Mouse (Mus musculus) hindbrain, embryonic 14.5 days (tissue): ENCODE results near the gene Bpifa5. TPM values are rescaled to one million over a fixed set of nuclear protein-coding genes. Genes with fewer than 3 reads are reported as not detected.

ENCODE experiments used
- polyA plus RNA-seq: library from polyadenylated mRNA; unstranded; fragments of >200 nt; fragmentation: Nextera tagmentation; extraction: Ambion mirVana; gene quantifications from 2 replicates; pipeline ENCODE4 v1.2.1, GENCODE M21; 2014

Gene Bpifa5
- polyA plus RNA-seq, 1 experiment from 2014 or later = not detected

Other genes with a start within 250 kb of the Bpifa5 start
- gene Bpifb3, start 244.4 kb upstream of the Bpifa5 start, polyA plus RNA-seq = not detected in 2 replicates
- gene Bpifb4, start 224.4 kb upstream of the Bpifa5 start, polyA plus RNA-seq = not detected in 2 replicates
- gene Bpifa6, start 187.7 kb upstream of the Bpifa5 start, polyA plus RNA-seq = not detected in 2 replicates
- not detected in 2 replicates for gene Bpifa2, start 154.3 kb upstream of the Bpifa5 start, polyA plus RNA-seq
- not detected in 2 replicates for gene Bpifa3, start 32.3 kb upstream of the Bpifa5 start, polyA plus RNA-seq
- not detected in 2 replicates for gene Bpifa1, start 19.7 kb upstream of the Bpifa5 start, polyA plus RNA-seq
- 0.20 and 0.27 TPM in 2 replicates for gene Bpifb1, start 28.2 kb downstream of the Bpifa5 start, polyA plus RNA-seq
- 0.17 and 0.78 TPM in 2 replicates for gene Bpifb5, start 61.1 kb downstream of the Bpifa5 start, polyA plus RNA-seq
- not detected in 2 replicates for gene Bpifb9a, start 95.2 kb downstream of the Bpifa5 start, polyA plus RNA-seq
- gene Bpifb9b, start 144.6 kb downstream of the Bpifa5 start, polyA plus RNA-seq = not detected in 2 replicates
- gene Cdk5rap1, start 210.4 kb downstream of the Bpifa5 start, polyA plus RNA-seq = 14.2 and 20.3 TPM in 2 replicates
- gene Snta1, start 245.5 kb downstream of the Bpifa5 start, polyA plus RNA-seq = 7.0 and 7.1 TPM in 2 replicates